Mouse (Mus musculus) midbrain, embryonic 11.5 days (tissue): ENCODE measurements around the gene Sdr9c7. TPM values are rescaled to one million over a fixed set of nuclear protein-coding genes. Genes with fewer than 3 reads are reported as not detected.
"Not testable (repeated sequence)": the region's sequence is repeated elsewhere in the genome, so short reads cannot be mapped to it uniquely, and the experiment has no call there.

Experiments
- ATAC-seq: fragments of 200-750 bp; cut with Nextera tagmentation; 2 replicates; pipeline ENCODE4 v1.8.0; 2017; ENCODE audit warnings: moderate TSS enrichment, moderate library complexity; ENCODE audit not compliant: low FRiP score
- DNase-seq: peaks from one replicate; pipeline ENCODE4 v3.0.0; 2015; ENCODE audit warnings: low spot score; ENCODE audit errors: missing footprints
- H3K27ac ChIP-seq: fragments of 300-500 bp; sonication (generic); 2 replicates; pipeline ENCODE4 v1.5.1; 2014; ENCODE audit warnings: low read depth, low read length
- H3K27me3 ChIP-seq: fragments of 300-500 bp; sonication (generic); 2 replicates; pipeline ENCODE4 v1.6.1; 2014; ENCODE audit warnings: mild to moderate bottlenecking, low read length, moderate library complexity, mixed read lengths; ENCODE audit not compliant: control insufficient read depth, insufficient read depth
- H3K36me3 ChIP-seq: fragments of 300-500 bp; sonication (generic); 2 replicates; pipeline ENCODE4 v1.6.1; 2014; ENCODE audit warnings: mild to moderate bottlenecking, low read length, moderate library complexity, mixed read lengths; ENCODE audit not compliant: control insufficient read depth, insufficient read depth
- H3K4me1 ChIP-seq: fragments of 300-500 bp; sonication (generic); 2 replicates; pipeline ENCODE4 v1.6.1; 2014; ENCODE audit warnings: low read length; ENCODE audit not compliant: control insufficient read depth, insufficient read depth
- H3K4me2 ChIP-seq: fragments of 300-500 bp; sonication (generic); 2 replicates; pipeline ENCODE4 v1.6.1; 2014; ENCODE audit warnings: mild to moderate bottlenecking, moderate library complexity
- H3K4me3 ChIP-seq: fragments of 300-500 bp; sonication (generic); 2 replicates; pipeline ENCODE4 v1.5.1; 2014; ENCODE audit warnings: low read depth, low read length
- H3K9ac ChIP-seq: fragments of 300-500 bp; sonication (generic); 2 replicates; pipeline ENCODE4 v1.6.1; 2014; ENCODE audit warnings: low read length
- H3K9me3 ChIP-seq: fragments of 300-500 bp; sonication (generic); 2 replicates; pipeline ENCODE4 v1.6.1; 2016; ENCODE audit warnings: low read length; ENCODE audit not compliant: control insufficient read depth
- WGBS: fragments of 180-500 bp; shearing (Covaris S2); extraction: QIAGEN DNeasy Blood & Tissue Kit; methylation state at CpG from one replicate; pipeline ENCODE4 v1.1.7; 2014; 5-methylcytosine and 5-hydroxymethylcytosine counted together
- polyA plus RNA-seq: library from polyadenylated mRNA; unstranded; fragments of >200 nt; fragmentation: Nextera tagmentation; extraction: Ambion mirVana; gene quantifications from 2 replicates; pipeline ENCODE4 v1.2.1, GENCODE M21; 2014

Gene Sdr9c7
- polyA plus RNA-seq, 1 experiment from 2014 or later = not detected

DNA sequence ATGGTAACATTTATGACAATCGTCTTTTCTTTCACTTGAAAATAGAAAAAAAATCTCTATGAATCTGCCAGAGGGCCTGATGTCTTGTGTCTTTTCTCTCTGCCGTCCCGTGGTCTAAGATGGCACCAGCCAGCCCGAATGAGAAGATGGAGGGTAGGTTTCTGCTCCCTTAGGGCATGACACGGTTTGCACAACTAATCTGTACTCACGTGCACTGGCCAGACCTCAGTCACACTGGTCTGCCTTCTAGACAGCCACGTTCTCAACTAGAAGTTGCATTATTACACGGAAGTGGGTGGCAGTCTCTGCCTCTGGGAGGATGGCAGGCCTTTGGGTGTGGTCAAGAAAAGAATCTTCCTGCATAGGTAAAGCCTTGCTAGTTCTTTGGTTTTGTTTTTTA, 24.7 kb downstream of the Sdr9c7 start:
- no peak overlapping the region for H3K4me2 ChIP-seq
- 92% methylated on average over 8 of the region's 8 CpGs for WGBS
- ATAC-seq = no peak

DNA sequence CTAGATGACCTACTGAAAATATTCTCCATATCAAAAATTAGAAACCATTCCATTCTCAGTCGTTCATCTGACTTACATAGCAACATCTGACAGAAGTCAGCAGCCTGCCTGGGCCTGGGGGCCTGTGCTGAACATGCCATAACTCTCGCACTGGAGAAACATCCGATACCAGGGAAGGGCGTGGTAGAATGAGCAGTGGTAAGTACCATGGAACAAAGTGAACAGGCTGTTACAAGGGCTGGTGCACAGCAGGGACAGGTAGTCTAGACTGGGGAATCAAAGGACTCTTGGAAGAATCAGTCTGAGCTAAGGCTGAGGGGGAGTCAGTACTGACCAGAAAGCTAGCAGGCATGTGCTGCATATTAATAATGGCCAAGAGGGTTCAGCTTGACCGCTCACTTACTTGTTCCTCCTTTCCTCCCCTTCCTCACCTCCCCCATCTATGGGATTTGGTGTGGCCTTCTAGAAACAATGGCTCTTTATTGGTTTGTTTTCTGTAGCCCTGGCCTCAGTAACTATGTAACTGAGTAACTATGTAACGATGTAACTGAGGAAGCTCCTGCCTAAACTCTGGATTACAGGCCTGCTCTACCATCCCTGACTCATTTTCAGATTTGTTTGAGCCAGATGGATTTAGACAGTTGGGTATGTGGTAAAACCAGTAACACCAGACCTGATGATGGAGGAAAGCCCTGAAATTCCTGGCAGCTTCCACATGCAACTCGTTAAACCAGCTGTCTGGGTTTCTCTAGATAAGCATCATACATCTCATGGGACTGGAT, 26.5 kb downstream of the Sdr9c7 start:
- H3K4me3 ChIP-seq = no peak overlapping the region
- ATAC-seq (no peak), DNase-seq (no peak)
- no peak overlapping the region for H3K9ac ChIP-seq
- no peaks in the 10 kb centered on the region for H3K36me3 ChIP-seq
- H3K27ac ChIP-seq = no peak overlapping the region
- WGBS = 79% methylated on average over 7 of the region's 7 CpGs
- H3K27me3 ChIP-seq = no peaks in the 10 kb centered on the region
- no peak overlapping the region for H3K4me2 ChIP-seq
- H3K4me1 ChIP-seq = no peaks in the 10 kb centered on the region
- no peaks in the 10 kb centered on the region for H3K9me3 ChIP-seq

More for the DNA sequence above, 24.7 kb downstream of the Sdr9c7 start:
- no peak for DNase-seq
- no peak overlapping the region for H3K27ac ChIP-seq
- H3K9me3 ChIP-seq = no peaks in the 10 kb centered on the region
- no peaks in the 10 kb centered on the region for H3K27me3 ChIP-seq
- no peaks in the 10 kb centered on the region for H3K36me3 ChIP-seq
- no peak overlapping the region for H3K4me3 ChIP-seq
- no peaks in the 10 kb centered on the region for H3K4me1 ChIP-seq
- no peak overlapping the region for H3K9ac ChIP-seq

DNA sequence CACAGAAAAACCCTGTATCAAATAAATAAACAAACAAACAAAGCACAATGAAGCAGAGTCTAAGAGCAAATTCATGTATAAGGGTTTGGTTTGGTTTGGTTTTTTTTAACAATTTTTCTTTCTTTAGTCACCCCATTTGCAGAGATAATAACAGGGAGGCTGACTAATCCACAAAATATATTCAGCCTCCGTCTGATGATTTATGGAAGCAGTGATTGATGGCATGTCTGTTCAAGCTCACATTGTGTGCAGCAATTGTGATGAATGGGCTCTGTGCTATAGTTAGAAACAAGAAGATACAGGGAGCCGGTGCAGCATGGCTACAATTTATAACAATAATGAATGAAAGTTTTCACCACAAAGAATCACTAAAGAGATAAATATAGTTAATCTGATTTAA, 29.4 kb downstream of the Sdr9c7 start:
- no peaks in the 10 kb centered on the region for H3K4me1 ChIP-seq
- H3K9ac ChIP-seq = no peak overlapping the region
- no peak overlapping the region for H3K27ac ChIP-seq
- WGBS = 86% methylated on average over 2 of the region's 2 CpGs
- ATAC-seq (no peak), DNase-seq (no peak)
- H3K36me3 ChIP-seq = no peaks in the 10 kb centered on the region
- H3K27me3 ChIP-seq = no peaks in the 10 kb centered on the region
- no peak overlapping the region for H3K4me3 ChIP-seq
- H3K9me3 ChIP-seq = no peaks in the 10 kb centered on the region
- no peak overlapping the region for H3K4me2 ChIP-seq

DNA sequence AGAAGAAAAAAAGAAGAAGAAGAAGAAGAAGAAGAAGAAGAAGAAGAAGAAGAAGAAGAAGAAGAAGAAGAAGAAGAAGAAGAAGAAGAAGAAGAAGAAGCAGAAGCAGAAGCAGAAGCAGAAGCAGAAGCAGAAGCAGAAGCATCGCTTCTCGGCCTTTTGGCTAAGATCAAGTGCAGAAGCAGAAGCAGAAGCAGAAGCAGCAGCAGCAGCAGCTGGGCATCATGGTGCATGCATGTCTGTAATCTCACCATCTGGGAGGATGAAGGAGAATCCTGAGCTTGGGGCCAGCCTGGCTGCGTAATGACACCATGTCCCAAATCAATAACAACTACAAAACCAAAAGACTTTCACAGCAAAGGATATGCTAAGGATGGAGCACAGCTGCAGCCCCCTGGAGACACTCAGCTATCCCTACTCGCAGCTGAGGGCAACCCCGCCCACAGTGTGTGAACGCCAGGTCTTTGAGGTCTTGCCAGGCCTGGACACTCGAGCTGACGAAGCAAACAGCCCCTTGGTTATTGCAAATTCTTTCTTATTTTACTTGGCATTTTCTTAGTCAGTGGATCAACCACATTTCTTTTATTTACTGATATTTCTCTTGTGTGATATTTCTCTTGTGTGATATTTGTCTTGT, 34.1 kb downstream of the Sdr9c7 start:
- H3K9me3 ChIP-seq = no peaks in the 10 kb centered on the region
- ATAC-seq (no peak), DNase-seq (no peak)
- 76% methylated on average over 8 of the region's 8 CpGs for WGBS
- no peaks in the 10 kb centered on the region for H3K4me1 ChIP-seq
- H3K27ac ChIP-seq = no peak overlapping the region
- H3K36me3 ChIP-seq = no peaks in the 10 kb centered on the region
- no peak overlapping the region for H3K4me3 ChIP-seq
- no peak overlapping the region for H3K9ac ChIP-seq
- H3K4me2 ChIP-seq = no peak overlapping the region
- no peaks in the 10 kb centered on the region for H3K27me3 ChIP-seq

DNA sequence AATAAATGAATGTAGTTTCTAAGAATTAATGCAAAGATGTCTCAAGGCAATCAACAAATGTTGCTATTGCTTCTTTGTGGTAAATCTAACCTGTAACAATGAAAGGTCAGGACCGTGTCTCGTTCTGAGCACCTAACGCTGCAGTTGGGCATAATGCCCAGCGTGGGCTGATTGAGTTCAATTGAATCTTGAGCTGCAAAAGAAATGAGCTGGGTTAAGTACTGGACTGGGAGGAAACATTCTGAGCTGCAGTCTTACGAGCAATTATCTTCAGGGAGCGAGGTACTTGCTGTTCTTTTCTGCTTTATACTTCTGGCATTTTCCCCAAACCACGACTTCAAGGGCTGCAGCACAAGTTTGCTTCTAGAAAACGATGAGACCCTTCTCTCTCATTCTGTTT, 38.0 kb downstream of the Sdr9c7 start:
- no peaks in the 10 kb centered on the region for H3K4me1 ChIP-seq
- no peaks in the 10 kb centered on the region for H3K27me3 ChIP-seq
- H3K4me2 ChIP-seq = no peak overlapping the region
- ATAC-seq (no peak), DNase-seq (no peak)
- H3K9ac ChIP-seq = no peak overlapping the region
- no peak overlapping the region for H3K4me3 ChIP-seq
- no peaks in the 10 kb centered on the region for H3K9me3 ChIP-seq
- no peak overlapping the region for H3K27ac ChIP-seq
- WGBS = 87% methylated on average over 8 of the region's 8 CpGs
- H3K36me3 ChIP-seq = no peaks in the 10 kb centered on the region

DNA sequence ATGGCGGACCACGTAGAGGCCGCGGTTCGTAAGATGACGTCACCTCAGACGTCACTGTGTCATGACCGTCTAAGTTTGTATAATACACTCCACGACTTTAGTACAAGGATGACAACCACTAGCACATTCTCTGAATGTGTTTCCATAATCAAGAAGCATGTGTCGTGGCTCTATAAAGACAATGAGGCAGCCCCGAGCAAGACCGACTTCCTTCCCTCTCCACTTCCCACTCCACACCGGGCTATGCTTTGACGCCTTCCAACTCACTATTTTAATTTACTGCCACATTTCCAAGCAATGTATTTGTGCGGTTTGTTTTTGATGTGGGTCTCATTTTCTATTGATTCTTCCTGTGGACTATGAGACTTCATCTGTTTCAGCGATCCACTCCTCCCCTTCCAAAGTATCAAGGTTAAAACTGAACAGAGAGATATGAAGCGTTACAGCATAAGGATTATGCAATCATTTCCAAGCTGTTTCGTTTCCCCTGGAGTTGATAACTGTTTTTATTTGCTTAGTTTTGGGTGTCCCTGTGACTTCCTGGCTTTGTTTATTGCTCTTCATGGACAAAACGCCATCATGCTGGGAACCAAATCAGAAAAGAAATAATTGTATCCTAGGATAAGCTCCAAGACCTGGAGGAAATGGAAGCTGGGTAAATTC, 38.6 kb downstream of the Sdr9c7 start:
- no peaks in the 10 kb centered on the region for H3K4me1 ChIP-seq
- 86% methylated on average over 19 of the region's 19 CpGs for WGBS
- H3K27ac ChIP-seq = no peak overlapping the region
- no peak overlapping the region for H3K4me2 ChIP-seq
- ATAC-seq (no peak), DNase-seq (no peak)
- no peaks in the 10 kb centered on the region for H3K9me3 ChIP-seq
- no peak overlapping the region for H3K9ac ChIP-seq
- H3K4me3 ChIP-seq = no peak overlapping the region
- no peaks in the 10 kb centered on the region for H3K36me3 ChIP-seq
- no peaks in the 10 kb centered on the region for H3K27me3 ChIP-seq

DNA sequence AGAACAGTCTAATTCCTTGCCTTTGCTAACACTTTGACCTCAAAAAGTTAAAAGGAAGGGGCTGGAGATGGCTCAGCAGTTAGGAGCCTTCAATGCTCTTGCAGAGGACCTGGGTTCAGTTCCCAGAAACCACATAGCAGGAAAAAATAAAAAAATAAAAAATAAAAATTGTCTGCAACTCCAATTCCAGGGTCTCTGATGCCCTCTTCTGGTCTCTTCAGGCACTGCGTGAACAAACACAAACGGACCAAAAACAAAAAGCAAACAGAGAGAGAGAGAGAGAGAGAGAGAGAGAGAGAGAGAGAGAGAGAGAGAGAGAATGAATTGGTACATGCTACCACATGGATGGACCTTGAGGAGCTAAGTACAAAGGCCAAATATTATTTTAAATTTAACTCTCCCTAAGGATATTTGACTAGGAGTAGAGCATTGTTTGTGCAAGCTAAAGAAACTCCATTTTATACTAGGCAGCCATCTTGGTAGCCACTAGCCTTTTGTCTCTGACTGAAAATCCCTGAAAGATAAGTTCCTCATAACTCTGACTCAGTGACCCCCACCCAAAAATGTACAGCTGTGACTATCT, 39.2 kb downstream of the Sdr9c7 start:
- no peak overlapping the region for H3K4me2 ChIP-seq
- DNase-seq (peak; percentile 91), ATAC-seq (no peak)
- no peaks in the 10 kb centered on the region for H3K9me3 ChIP-seq
- no peaks in the 10 kb centered on the region for H3K27me3 ChIP-seq
- H3K4me3 ChIP-seq = no peak overlapping the region
- no peaks in the 10 kb centered on the region for H3K4me1 ChIP-seq
- WGBS = 4% methylated on average over 2 of the region's 2 CpGs
- H3K27ac ChIP-seq = no peak overlapping the region
- no peak overlapping the region for H3K9ac ChIP-seq
- no peaks in the 10 kb centered on the region for H3K36me3 ChIP-seq

DNA sequence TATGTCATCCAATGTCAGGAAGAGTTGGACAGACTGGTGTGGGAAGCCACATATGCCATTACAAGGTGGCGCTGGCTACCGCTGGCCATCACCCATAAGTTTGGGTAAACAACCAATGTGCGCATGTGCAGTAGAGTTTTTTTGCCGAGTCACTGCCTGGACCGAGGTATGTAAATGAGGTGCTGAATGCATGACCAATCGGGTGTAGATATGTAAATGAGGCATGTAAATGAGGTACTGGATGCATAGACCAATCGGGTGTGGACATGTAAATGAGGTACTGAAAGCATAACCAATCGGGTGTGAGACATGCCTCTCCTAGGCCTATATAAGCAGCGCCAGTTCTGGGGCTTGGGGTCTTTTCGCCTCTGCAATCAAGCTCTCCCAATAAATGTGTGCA, 41.3 kb downstream of the Sdr9c7 start:
- WGBS = 95% methylated on average over 10 of the region's 10 CpGs
- not testable (repeated sequence) for H3K27me3 ChIP-seq, H3K9me3 ChIP-seq, ATAC-seq, H3K4me2 ChIP-seq, H3K4me3 ChIP-seq, H3K27ac ChIP-seq, H3K9ac ChIP-seq, H3K4me1 ChIP-seq, H3K36me3 ChIP-seq
- DNase-seq = peak; percentile 71
